Mouse (Mus musculus) hindbrain, embryonic 11.5 days (tissue): ENCODE measurements around the gene Tk1. TPM values are rescaled to one million over a fixed set of nuclear protein-coding genes. Genes with fewer than 3 reads are reported as not detected.

Experiments
- ATAC-seq: fragments of 200-750 bp; cut with Nextera tagmentation; 2 replicates; pipeline ENCODE4 v1.8.0; 2017; ENCODE audit warnings: mild to moderate bottlenecking, moderate TSS enrichment, moderate library complexity; ENCODE audit not compliant: low FRiP score
- DNase-seq: peaks from one replicate; pipeline ENCODE4 v3.0.0-alpha.2; 2015; ENCODE audit warnings: low spot score
- H3K27ac ChIP-seq: fragments of 300-500 bp; sonication (generic); 2 replicates; pipeline ENCODE4 v1.5.1; 2014; ENCODE audit warnings: mild to moderate bottlenecking, low read depth, low read length
- H3K27me3 ChIP-seq: fragments of 300-500 bp; sonication (generic); 2 replicates; pipeline ENCODE4 v1.6.1; 2014; ENCODE audit warnings: mild to moderate bottlenecking, low read length, moderate library complexity, mixed read lengths; ENCODE audit not compliant: control insufficient read depth, insufficient read depth
- H3K36me3 ChIP-seq: fragments of 300-500 bp; sonication (generic); 2 replicates; pipeline ENCODE4 v1.6.1; 2014; ENCODE audit warnings: mild to moderate bottlenecking, low read length, moderate library complexity, mixed read lengths; ENCODE audit not compliant: control insufficient read depth, insufficient read depth
- H3K4me1 ChIP-seq: fragments of 300-500 bp; sonication (generic); replicated peaks from 2 replicates; pipeline ENCODE4 v1.6.1; 2014; ENCODE audit warnings: low read length, mixed read lengths; ENCODE audit not compliant: control insufficient read depth, insufficient read depth
- H3K4me2 ChIP-seq: fragments of 300-500 bp; sonication (generic); replicated peaks from 2 replicates; pipeline ENCODE4 v1.6.1; 2014; ENCODE audit warnings: mild to moderate bottlenecking, low read depth, low read length
- H3K4me3 ChIP-seq: fragments of 300-500 bp; sonication (generic); 2 replicates; pipeline ENCODE4 v1.5.1; 2014; ENCODE audit warnings: low read depth, low read length
- H3K9ac ChIP-seq: fragments of 300-500 bp; sonication (generic); 2 replicates; pipeline ENCODE4 v1.6.1; 2014; ENCODE audit warnings: low read depth, low read length
- H3K9me3 ChIP-seq: fragments of 300-500 bp; sonication (generic); 2 replicates; pipeline ENCODE4 v1.6.1; 2016; ENCODE audit warnings: low read length; ENCODE audit not compliant: control insufficient read depth
- WGBS: fragments of 180-500 bp; shearing (Covaris S2); extraction: QIAGEN DNeasy Blood & Tissue Kit; methylation state at CpG from one replicate; pipeline ENCODE4 v1.1.7; 2014; 5-methylcytosine and 5-hydroxymethylcytosine counted together
- polyA plus RNA-seq: library from polyadenylated mRNA; unstranded; fragments of >200 nt; fragmentation: Nextera tagmentation; extraction: Ambion mirVana; gene quantifications from 2 replicates; pipeline ENCODE4 v1.2.1, GENCODE M21; 2014

Tk1 gene
- polyA plus RNA-seq, 1 experiment from 2014 or later = 73.3 TPM

- ATAC-seq (peak; percentile 94), DNase-seq (peak; percentile 99)
- 0 out of 2 replicates have a peak, but pooled peaks cover 8% of the 10 kb centered on the region for H3K36me3 ChIP-seq
- H3K27me3 ChIP-seq = no peaks in the 10 kb centered on the region
- peak within 1 kb of the TSS; percentile 44 for H3K4me2 ChIP-seq
- peak within 1 kb of the TSS; percentile 68 for H3K4me3 ChIP-seq
- under 1% methylated on average over 51 of the region's 51 CpGs for WGBS
- H3K27ac ChIP-seq = peak within 1 kb of the TSS; percentile 91
- H3K9ac ChIP-seq = peak within 1 kb of the TSS; percentile 72
- H3K4me1 ChIP-seq = peaks cover 12% of the 10 kb centered on the region; the same call in 1 of the 2 replicates
- no peaks in the 10 kb centered on the region for H3K9me3 ChIP-seq
Observed at GRCm38 (mm10) chr11:117848985-117849671, 23.2 kb upstream of the Tk1 start, which contains the start of gene Birc5. Gene Birc5, plus strand, starts transcription at chr11:117849251.

GRCm38 (mm10) chr11:117848271-117848984 is 22.5 kb upstream of the Tk1 start:
- ATAC-seq (peak; percentile 87), DNase-seq (no peak)
- Histone ChIP-seq H3K9ac (peak overlapping the region; percentile 63), H3K4me2 (peak overlapping the region; percentile 44), H3K4me1 (peaks cover 12% of the 10 kb centered on the region; the same call in 1 of the 2 replicates), H3K9me3 (no peaks in the 10 kb centered on the region), H3K36me3 (0 out of 2 replicates have a peak, but pooled peaks cover 6% of the 10 kb centered on the region), H3K27ac (peak overlapping the region; percentile 91), H3K27me3 (no peaks in the 10 kb centered on the region), H3K4me3 (peak overlapping the region; percentile 68)
- 12% methylated on average over 19 of the region's 19 CpGs for WGBS

GRCm38 (mm10) chr11:117847593-117848215 is 21.8 kb upstream of the Tk1 start:
- peak overlapping the region; percentile 91; the same call in 1 of the 2 replicates for H3K27ac ChIP-seq
- 81% methylated on average over 7 of the region's 7 CpGs for WGBS
- peak overlapping the region; percentile 63; the same call in 1 of the 2 replicates for H3K9ac ChIP-seq
- H3K4me2 ChIP-seq = no peak overlapping the region; the same call in 1 of the 2 replicates
- H3K4me3 ChIP-seq = no peak overlapping the region
- ATAC-seq = no peak
- peaks cover 12% of the 10 kb centered on the region; the same call in 1 of the 2 replicates for H3K4me1 ChIP-seq
- no peak for DNase-seq
- H3K36me3 ChIP-seq = 0 out of 2 replicates have a peak, but pooled peaks cover under 1% of the 10 kb centered on the region
- no peaks in the 10 kb centered on the region for H3K27me3 ChIP-seq
- H3K9me3 ChIP-seq = no peaks in the 10 kb centered on the region

- DNase-seq = no peak
- no peak for ATAC-seq
- H3K36me3 ChIP-seq = no peaks in the 10 kb centered on the region
- no peak overlapping the region for H3K9ac ChIP-seq
- H3K27me3 ChIP-seq = no peaks in the 10 kb centered on the region
- no peak overlapping the region for H3K27ac ChIP-seq
- H3K4me3 ChIP-seq = no peak overlapping the region
- no peak overlapping the region for H3K4me2 ChIP-seq
- peaks cover 12% of the 10 kb centered on the region; the same call in 1 of the 2 replicates for H3K4me1 ChIP-seq
- no peaks in the 10 kb centered on the region for H3K9me3 ChIP-seq
- WGBS = 60% methylated on average over 5 of the region's 5 CpGs
Observed at GRCm38 (mm10) chr11:117846640-117847039, 20.7 kb upstream of the Tk1 start.

GRCm38 (mm10) chr11:117845651-117846050 is 19.8 kb upstream of the Tk1 start:
- Histone ChIP-seq H3K27ac (no peak overlapping the region), H3K4me1 (peaks cover 12% of the 10 kb centered on the region; the same call in 1 of the 2 replicates), H3K4me2 (no peak overlapping the region), H3K27me3 (no peaks in the 10 kb centered on the region), H3K36me3 (no peaks in the 10 kb centered on the region), H3K4me3 (no peak overlapping the region), H3K9ac (no peak overlapping the region), H3K9me3 (no peaks in the 10 kb centered on the region)
- no peak for DNase-seq
- 80% methylated on average over 2 of the region's 2 CpGs for WGBS
- ATAC-seq = no peak

GRCm38 (mm10) chr11:117844997-117845396 is 19.1 kb upstream of the Tk1 start:
- Histone ChIP-seq H3K4me2 (no peak overlapping the region), H3K4me1 (peaks cover 9% of the 10 kb centered on the region; the same call in 1 of the 2 replicates), H3K27me3 (no peaks in the 10 kb centered on the region), H3K9me3 (no peaks in the 10 kb centered on the region), H3K4me3 (no peak overlapping the region), H3K36me3 (no peaks in the 10 kb centered on the region), H3K9ac (no peak overlapping the region), H3K27ac (no peak overlapping the region)
- ATAC-seq (no peak), DNase-seq (no peak)
- WGBS = 69% methylated on average over 2 of the region's 2 CpGs

GRCm38 (mm10) chr11:117843434-117843833 is 17.5 kb upstream of the Tk1 start:
- H3K4me3 ChIP-seq = no peak overlapping the region
- 88% methylated on average over 2 of the region's 2 CpGs for WGBS
- DNase-seq (no peak), ATAC-seq (no peak)
- H3K9me3 ChIP-seq = no peaks in the 10 kb centered on the region
- H3K36me3 ChIP-seq = no peaks in the 10 kb centered on the region
- no peak overlapping the region for H3K9ac ChIP-seq
- H3K4me1 ChIP-seq = peaks cover 5% of the 10 kb centered on the region; the same call in 1 of the 2 replicates
- no peaks in the 10 kb centered on the region for H3K27me3 ChIP-seq
- no peak overlapping the region for H3K4me2 ChIP-seq
- H3K27ac ChIP-seq = no peak overlapping the region

- DNase-seq (no peak), ATAC-seq (no peak)
- WGBS = 45% methylated on average over 1 of the region's 1 CpGs
- Histone ChIP-seq H3K4me1 (no peaks in the 10 kb centered on the region), H3K4me3 (no peak overlapping the region), H3K9ac (no peak overlapping the region), H3K27me3 (no peaks in the 10 kb centered on the region), H3K4me2 (no peak overlapping the region), H3K27ac (no peak overlapping the region), H3K36me3 (no peaks in the 10 kb centered on the region), H3K9me3 (no peaks in the 10 kb centered on the region)
Observed at GRCm38 (mm10) chr11:117840910-117841309, 15.0 kb upstream of the Tk1 start.
